Mouse (Mus musculus) adrenal gland, postnatal 10 days (tissue): ENCODE data around the gene Ccdc122. TPM values are rescaled to one million over a fixed set of nuclear protein-coding genes. Genes with fewer than 3 reads are reported as not detected.
"Not testable (repeated sequence)": the region's sequence is repeated elsewhere in the genome, so short reads cannot be mapped to it uniquely, and the experiment has no call there.

Experiments
- DNase-seq: peaks from one replicate; pipeline ENCODE4 v3.0.0; 2021; ENCODE audit warnings: mixed read lengths
- long read RNA-seq, 2 experiments: library from polyadenylated mRNA; stranded (forward); transcript quantifications; one replicate each; pipeline ENCODE4 v2.0.0; 2021
- total RNA-seq, 2 experiments: library from RNA; stranded (reverse); gene quantifications; 2 replicates each; pipeline ENCODE4 v1.2.3; 2021

Ccdc122 gene
- total RNA-seq = 1 to 10 TPM; 4.4 to 7.5 TPM
- long read RNA-seq, experiment 1, transcript Ccdc122-201 (6 exons, 1,721 nt) = major isoform, 6 of 8 reads
- long read RNA-seq, experiment 1, partial matches to known transcripts = 0 of 8 reads
- long read RNA-seq, experiment 1, other reads (novel, unspliced or antisense) = 1 of 8 reads
- long read RNA-seq, experiment 2, partial matches to known transcripts = 0 of 3 reads
- long read RNA-seq, experiment 2, other reads (novel, unspliced or antisense) = 0 of 3 reads

DNA sequence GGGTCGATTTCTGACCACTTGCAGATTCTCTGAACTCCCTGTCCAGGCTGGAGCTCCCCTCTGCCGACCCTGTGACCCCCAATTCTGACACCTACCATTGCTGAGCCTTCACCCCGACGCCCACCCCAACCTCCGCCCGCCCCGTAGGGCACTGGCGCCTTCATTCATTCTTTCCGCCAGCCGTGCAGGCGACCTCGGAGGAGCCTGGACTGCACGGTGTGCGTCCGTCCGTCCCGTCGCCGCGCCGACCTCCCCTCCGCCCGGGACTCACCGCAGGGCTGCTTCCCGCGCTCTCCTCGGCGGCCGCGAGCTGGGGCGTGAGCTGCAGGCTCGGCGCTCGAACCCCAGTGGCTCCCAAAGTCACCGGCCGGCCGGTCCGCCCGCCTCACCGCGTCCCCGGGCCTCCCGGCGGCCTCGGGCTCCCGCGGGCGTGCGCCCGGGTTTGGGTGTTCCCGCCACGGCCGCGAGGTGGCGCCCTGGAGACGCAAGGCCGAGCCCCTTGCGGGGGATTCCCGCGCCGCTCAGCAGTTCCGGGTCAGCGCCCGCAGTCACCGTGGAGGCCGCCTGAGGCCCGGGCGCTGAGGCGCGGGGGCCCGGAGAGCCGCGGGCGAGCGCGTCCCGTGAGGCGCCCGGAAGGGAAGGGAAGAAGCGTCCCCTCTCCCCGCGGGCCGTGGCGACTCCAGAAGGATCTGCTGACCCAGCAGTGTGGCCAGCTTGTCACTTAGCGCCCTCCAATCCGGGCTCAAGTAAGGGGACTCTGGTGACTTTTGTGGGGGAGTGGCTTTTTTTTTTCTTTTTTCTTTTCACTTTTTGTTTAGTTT is at the start of gene Ccdc122, which contains the start of gene Lacc1:
Gene Ccdc122 (plus strand): TSS at position 547 of the 821 bp plus-strand sequence.
Gene Lacc1 (minus strand): TSS at position 679 of the 821 bp plus-strand sequence.
- DNase-seq = peak; percentile 95

DNA sequence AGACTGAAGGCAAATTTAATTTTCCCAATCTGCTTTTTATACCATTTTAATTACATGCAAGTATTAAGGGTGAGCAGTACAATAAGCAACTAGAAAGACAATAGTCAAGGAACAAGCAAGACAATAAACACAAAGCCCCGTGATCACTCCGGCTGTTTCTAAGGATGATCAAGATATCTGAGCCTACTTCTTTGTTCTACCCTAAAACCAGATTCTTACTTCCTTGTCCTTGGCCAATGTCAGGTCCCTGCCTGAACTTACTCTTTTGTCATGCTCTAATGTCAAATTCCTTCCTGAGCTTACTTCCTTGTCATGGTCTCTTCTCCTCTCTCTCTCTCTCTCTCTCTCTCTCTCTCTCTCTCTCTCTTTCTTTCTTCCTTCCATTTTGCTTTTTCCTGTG is 46.2 kb upstream of the Ccdc122 start:
- DNase-seq = not testable (repeated sequence)

DNA sequence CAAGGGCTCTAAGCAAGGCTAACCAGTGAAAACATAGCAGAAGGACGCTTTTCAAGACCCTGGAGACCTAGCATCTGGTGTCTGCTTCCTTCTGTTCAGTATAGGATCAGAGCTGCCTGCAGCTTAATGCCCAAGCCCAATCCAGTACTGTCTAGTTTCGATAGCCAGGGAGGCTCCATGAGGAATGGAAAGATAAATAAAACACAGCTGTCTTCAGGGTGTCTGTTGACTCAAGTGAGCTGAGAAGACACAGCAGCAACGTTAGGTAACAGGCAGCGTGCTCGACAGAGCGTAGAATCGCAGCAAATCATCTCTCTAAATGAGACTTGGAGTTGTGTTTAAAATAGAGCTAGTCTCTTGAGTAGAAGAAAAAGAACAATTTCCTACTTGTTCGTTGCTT is 31.8 kb upstream of the Ccdc122 start:
- no peak for DNase-seq

DNA sequence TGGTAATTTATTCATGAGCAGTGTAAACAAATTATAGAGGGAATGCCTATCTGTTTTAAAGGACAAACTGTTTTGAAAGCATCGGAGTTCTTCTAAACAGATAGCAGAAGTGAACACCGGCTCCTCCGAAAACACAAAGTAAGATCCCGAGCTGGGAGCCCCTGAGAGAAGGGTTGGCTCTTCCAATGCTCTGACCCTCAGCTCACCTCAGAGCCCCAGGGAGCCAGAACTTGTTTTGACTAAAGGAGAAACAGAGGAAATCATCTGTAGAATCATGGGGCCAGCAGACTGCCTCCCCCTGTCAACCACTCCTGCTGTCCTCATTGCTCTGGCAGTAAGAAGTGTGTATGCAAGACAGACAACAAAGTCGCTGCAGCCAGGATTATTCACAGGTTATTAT is 31.0 kb upstream of the Ccdc122 start:
- no peak for DNase-seq

DNA sequence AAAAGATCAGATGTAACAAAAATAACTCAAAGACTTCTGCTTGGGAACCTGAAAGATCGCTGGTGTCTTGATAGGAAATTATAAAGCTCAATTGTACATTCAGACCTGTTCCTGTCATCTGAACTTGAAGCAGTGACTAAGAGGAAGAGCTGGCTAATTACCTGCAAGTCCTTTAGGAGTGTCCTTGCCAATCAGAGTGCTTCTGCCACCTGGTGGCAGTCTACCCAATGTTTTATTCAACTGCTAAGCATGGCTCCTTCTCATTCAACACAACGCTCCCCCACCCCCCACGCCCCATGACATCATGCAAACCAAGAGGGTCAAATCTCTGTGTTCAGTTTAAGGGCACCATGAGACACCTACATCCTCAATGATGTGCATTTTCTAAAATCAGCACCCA is 28.3 kb upstream of the Ccdc122 start:
- DNase-seq = peak; percentile 86

DNA sequence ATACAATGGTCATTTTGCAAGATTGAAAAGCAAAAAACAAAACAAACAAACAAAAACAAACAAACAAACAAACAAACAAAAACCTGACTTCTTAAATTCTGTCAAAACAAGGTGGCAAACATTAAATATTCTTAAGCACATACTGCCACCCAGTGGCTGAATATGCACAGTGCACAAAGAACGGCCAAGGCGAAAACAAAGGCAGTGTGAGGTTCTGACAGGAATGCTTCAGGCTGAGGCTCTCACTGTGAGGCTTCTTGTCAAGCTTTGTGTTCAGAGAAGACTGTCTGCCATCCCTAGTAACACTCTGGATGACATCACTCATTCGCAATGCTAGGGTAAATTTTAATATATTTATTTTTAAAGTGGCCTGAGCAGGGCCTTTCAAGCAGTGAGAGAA is 24.8 kb upstream of the Ccdc122 start:
- DNase-seq = peak; percentile 79

DNA sequence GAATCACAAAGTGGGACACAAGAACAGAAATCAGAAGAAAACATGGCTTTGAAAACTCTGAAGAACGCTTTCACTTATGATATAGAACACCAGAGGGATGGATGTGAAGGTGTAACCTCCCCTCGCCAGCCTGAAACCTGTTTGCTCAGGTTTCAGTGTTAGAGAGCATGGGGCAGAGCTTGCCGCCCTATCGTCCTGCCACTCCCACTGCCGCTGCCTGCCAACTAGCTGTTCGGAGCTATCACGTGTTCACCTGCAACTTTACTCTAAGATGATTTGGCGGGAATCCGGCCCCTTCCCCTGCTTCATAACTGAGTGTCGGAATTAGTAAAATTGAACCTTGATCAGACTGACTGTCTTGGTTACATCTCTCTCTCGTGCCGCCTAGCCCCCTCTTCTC is 19.8 kb upstream of the Ccdc122 start:
- DNase-seq = not testable (repeated sequence)

DNA sequence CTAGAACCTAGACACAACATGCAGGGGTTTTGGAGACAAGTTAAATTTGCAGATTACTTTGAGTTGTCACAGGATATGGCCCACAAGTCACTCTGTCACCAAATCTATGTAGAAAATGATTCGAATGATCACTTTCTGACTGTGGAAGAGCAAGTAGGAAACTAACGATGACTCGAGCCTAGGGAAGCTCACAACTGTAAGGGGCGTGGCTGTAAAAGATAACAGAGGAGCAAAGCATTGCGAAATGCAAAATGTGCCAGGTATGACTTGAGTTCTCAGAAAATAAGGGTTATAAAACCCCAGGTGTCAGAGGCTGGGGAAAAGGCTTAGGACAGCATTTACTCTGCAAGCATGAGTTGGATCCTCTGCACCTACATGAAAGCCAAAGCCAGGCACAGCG is 19.4 kb upstream of the Ccdc122 start:
- no peak for DNase-seq

DNA sequence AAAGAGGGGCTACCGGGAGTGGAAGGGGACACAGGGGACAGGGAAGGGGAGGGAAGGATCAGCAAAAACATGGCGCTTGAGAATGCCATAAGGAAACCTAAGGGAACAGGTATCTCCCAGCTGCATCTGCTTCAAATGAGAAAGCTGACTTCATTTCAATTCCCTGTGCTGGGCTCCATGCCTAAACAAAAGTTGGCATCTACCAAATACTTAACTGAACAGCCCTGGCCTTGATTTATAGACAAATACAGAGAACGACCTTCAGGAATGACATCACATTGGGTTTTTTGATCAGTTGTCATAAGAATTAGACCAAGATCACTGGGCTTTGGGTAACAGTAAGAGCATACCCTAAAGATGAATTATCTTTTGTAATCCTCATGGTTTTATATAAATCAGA is 12.1 kb upstream of the Ccdc122 start:
- DNase-seq = peak; percentile 34

DNA sequence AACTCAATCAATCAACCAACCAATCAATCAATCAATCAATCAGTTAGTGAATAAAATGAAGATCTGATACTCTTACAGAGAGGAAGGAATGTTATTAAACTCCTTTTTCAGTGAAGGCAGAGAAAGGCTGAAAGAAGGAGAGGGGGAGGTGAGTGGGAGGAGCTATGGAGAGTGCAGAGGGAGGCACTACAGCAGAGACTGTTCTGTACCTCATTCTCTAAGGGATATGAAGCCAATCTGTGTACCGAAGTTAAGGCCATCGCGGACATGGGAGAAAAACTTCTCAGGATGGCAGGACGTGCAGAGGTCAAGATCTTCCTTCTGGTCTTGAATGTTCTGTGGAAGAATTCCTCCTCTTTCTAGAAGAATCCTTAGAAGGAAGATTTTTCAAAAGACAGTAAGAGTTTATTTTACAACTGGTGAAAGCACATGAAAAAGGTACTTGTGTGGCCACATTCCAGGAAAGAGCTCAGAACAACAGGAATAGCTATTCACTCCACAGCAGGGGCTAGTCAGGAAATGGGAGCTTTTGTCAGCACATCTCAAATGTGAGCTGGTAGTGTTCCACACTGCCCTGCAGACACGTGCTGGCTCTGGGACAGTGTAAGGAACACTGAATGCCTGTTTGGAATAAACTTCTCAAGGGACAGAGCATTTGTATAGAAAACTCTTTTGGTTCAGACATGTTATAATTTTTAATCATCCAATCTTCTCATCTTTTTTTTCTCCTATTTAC is 7.1 kb upstream of the Ccdc122 start:
- DNase-seq = no peak

DNA sequence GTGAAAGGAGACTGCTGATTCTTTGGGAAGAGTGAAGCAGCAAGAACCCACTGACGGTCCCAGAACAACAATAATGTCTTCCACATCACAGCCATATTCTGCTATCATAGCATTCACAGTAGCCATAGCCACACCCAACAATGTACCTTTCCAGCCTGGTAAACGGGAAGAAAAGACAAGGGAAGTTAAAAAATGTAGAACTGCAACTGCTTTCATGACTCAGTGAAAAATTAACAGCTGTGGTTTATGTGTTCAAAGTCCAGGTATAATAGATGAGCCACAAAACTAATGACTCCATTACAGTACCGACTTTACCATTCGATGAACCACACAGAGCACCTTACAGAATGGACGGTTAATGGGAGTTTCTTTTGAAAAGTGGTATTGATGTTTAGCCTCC is 5.8 kb upstream of the Ccdc122 start:
- DNase-seq = no peak

DNA sequence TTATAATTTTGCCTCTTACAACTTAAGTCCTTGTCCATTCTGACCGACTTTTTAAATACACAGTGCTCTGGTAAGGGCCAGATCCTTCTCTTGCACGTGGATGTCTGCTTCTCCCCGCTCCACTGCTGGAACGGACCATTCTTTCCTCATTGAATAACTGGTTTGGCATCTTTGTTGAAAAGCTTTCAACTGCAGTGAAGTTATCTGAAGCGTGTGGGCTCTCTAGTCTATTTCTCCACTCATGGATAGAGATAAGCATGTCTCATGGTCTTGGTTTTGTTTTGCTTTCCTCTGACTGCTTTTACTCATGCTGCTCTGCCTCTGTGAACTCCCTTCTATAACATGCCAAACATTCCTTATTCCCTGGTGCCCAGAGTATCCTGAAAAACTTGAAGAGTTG is 4.1 kb upstream of the Ccdc122 start:
- no peak for DNase-seq

DNA sequence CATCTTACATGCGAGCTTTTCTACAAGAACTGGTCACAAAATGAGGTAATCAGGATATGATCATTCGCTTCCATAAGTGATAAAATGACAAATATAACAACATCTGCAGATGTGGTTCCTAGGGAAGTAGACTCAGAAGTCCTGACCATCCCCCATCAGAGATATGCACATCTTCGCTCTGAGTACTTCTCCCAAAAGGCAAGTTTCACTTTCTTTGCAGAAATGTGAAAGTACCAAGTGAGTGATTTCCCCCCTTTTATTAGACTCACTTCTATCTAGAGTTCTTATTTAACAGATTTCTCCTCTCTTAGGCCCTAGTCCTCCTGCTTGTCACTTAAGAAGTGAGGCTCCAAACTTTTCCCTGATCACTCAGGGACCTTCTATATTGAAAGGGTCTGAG is 3.2 kb upstream of the Ccdc122 start:
- DNase-seq = no peak

DNA sequence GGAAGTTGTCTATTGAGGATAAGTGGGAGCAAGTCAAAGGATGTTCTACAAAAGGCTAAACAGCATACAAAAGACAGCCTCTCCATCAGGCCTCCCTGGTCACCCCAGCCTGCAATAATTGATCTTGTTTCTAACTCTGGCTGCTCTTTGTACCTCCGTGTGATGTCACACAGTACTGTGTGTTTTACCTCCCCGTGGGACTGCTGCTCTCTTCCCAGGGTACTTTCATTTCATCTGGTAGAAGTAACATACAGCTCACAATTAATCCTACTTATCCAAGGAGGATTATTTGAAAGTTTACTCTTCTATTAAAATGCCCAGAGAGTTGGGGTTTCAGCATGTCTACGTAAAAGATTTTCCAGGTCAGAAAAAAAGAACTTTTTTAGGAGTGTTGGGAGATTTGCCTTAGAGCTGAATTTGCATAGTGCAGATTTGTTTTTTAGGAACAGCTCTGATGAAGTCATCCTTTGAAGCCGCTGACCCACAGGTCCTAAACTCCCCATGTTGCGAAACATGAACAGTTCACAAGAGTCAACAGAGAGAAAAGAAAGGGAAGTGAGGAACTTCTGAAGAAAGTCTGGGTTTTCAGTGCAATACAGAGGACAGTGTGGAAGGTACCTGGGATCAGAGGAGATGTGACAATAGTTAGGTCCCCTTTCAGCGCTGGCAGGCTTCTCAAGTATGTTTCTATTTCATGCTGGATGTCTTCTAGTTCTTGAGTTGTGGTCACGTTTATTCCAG is 2.2 kb upstream of the Ccdc122 start:
- peak; percentile 15 for DNase-seq

DNA sequence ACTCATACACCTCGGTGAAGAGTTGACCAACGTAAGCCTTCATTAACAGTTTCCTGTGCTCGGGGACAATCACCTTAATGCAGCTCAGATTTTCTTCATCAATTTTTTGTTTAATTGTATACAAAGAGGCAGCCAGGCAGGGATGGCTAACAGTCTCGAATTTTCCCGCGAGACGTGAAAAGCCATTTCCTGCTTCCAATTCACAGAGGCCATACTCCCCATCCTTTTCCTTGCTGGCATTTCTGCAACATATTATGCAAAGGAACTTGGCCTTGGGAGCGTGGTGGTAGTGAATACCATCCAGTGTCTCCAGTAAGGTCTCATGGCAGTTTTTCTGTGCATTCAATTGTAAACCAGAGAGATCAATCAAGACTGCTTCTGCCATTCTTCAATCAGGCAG is 1.6 kb upstream of the Ccdc122 start:
- DNase-seq = no peak

DNA sequence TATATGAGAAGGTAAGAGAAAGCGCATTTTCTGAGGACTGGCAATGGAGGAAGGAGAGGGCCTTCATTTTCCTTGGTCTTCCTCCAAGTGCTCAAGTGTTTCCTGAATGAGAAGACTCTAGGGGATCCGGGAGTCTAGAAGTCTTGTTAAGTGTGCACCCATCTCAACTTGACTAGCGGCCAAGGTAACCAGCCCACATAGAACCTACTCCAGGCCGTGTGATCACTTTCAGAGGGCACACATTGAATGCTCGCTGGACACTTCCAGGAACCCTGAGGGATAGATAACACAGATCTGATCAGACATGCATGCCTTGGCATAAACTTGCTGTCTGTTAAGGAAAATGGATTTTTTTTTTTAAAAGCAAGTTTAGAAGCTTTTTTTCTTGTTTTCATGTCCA is 758 bp downstream of the Ccdc122 start:
- DNase-seq = peak; percentile 17

DNA sequence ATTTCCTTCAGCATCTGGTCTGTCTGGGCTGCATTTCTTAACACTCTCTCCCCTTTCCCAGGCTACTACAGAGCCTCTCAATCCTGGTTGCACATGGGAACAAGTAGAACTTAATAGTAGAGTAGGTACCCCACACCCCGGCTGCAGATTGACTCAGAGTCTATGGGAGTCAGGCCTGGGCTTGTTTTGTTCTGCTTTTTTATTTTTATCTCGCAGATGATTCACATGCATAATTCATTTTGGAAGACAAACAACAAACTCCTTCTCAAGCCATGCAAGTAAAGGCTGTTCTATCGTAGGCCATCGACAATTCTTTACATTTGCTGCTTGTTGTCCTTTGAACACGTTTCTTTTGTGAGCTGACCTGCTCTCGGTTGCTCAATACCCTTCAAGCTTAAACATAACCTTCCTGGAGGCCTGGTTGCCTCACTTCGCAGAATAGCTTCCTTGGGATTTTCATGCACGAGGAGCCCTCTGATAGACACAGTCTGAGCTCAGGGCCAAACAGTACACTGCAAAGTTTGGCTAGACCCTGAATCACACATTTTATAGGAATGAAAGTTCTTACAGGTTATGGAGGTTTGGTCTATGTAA is 1.4 kb downstream of the Ccdc122 start:
- peak; percentile 32 for DNase-seq

DNA sequence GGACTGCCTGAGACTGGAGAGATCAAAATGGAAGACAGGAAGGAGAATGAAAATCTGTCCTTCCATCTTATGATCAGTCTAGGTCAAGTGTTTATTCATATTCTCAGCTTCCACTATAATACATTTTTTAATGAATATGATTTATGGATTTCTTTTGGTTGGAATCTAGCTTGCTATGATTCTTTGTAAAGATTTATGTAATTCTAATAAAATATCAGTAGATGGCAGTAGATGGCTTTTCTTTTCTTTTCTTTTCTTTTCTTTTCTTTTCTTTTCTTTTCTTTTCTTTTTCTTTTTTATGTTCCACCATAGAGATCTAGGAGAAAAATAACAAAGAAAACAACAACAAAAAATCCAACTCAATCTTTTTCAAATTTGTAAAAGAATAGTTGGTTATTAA is 16.7 kb downstream of the Ccdc122 start:
- DNase-seq = no peak

DNA sequence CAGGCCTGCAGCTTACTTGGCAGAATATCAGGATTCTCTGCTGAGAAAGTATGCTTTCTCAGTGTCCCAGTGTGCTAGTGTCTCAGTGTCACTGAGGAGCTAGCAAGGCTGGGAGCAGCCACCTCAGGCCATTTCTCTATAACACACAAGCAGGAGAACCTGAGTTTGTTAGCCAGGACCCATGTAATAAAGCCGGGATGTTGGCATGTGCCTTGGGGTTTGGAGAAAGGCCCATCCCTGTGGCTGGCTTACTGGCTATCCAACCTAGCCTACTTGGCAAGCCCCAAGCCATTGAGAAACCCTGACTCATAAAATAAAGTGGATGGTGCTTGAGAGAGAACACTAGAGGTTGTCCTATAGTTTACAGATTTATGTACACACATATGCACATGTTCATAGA is 32.8 kb downstream of the Ccdc122 start:
- peak; percentile 61 for DNase-seq

DNA sequence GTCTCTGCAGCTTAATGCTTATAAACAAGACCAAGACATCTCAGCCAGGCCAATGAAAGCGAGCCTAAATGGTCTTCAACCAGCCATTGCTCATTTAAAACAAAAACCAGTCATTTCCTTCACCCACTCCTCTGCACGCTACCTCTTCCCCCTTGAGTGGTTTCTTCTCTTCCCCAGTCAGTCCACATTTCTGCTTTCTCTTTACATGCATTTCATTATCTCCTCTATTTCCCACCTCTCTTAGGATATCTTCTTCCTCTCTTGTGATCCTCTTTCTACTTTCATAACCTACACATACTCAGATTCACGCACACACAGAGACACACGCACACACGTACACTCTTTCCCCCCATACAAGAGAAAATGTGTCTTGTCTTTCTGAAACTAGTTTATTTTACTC is 44.7 kb downstream of the Ccdc122 start:
- no peak for DNase-seq

DNA sequence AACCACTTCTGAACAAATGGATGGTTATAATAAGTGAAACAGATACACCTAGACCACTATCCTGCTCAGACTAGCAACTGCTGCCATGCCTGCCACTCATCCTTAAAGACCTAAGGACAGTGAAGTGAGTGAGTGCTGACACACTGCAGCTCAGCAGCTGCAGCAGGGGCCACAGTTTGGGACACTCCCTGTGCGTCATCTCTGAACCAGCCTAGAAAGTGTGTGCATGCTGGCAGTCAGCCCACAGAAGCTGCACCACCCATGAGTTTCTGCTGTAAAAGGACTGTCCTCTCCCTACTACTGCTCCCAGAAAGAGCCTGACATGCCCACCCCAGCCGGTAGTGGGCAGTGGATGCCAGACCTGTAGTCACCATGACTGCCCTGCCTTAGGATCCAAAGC is 63.7 kb downstream of the Ccdc122 start:
- peak; percentile 9 for DNase-seq

DNA sequence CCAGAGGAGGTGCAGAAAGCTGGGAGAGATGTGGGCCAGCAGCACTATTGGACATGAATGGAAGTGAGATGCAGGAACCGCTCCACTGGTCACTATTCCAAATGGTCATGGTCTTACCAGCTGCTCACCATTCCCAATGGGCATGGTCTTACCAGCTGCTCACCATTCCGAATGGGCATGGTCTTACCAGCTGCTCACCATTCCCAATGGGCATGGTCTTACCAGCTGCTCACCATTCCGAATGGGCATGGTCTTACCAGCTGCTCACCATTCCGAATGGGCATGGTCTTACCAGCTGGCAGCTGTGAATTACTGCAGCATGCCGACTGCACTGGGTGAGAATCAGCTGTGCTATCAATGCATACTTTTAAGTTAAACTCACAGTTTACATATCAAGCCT is 74.0 kb downstream of the Ccdc122 start:
- not testable (repeated sequence) for DNase-seq
